Mouse (Mus musculus) urinary bladder, postnatal 14 days (tissue): ENCODE results near the gene Ror1.

ENCODE experiments used
- DNase-seq: peaks from one replicate; pipeline ENCODE4 v3.0.0; 2021; ENCODE audit warnings: low spot score

Ror1 gene

GRCm38 (mm10) chr4:100158401-100158800 lies 62.8 kb downstream of the Ror1 start:
- DNase-seq = no peak

GRCm38 (mm10) chr4:100160156-100160555 lies 64.6 kb downstream of the Ror1 start:
- DNase-seq = no peak

- no peak for DNase-seq
Observed at GRCm38 (mm10) chr4:100165790-100166189, 70.2 kb downstream of the Ror1 start.

- no peak for DNase-seq
Observed at GRCm38 (mm10) chr4:100166871-100167270, 71.3 kb downstream of the Ror1 start.

- no peak for DNase-seq
Observed at GRCm38 (mm10) chr4:100169683-100170082, 74.1 kb downstream of the Ror1 start.

GRCm38 (mm10) chr4:100170161-100170650 lies 74.6 kb downstream of the Ror1 start:
- peak; percentile 17 for DNase-seq

GRCm38 (mm10) chr4:100170743-100171142 lies 75.2 kb downstream of the Ror1 start:
- DNase-seq = no peak

- no peak for DNase-seq
Observed at GRCm38 (mm10) chr4:100171483-100171898, 75.9 kb downstream of the Ror1 start.

- DNase-seq = no peak
Observed at GRCm38 (mm10) chr4:100175594-100175993, 80.0 kb downstream of the Ror1 start.

GRCm38 (mm10) chr4:100178316-100178715 lies 82.7 kb downstream of the Ror1 start:
- DNase-seq = no peak

GRCm38 (mm10) chr4:100181676-100182075 lies 86.1 kb downstream of the Ror1 start:
- DNase-seq = peak; percentile 59

- DNase-seq = no peak
Observed at GRCm38 (mm10) chr4:100186781-100187180, 91.2 kb downstream of the Ror1 start.

GRCm38 (mm10) chr4:100187563-100188200 lies 92.1 kb downstream of the Ror1 start:
- no peak for DNase-seq

- DNase-seq = peak; percentile 18
Observed at GRCm38 (mm10) chr4:100188201-100188699, 92.7 kb downstream of the Ror1 start.

- no peak for DNase-seq
Observed at GRCm38 (mm10) chr4:100191483-100191882, 95.9 kb downstream of the Ror1 start.

GRCm38 (mm10) chr4:100194136-100194535 lies 98.5 kb downstream of the Ror1 start:
- DNase-seq = no peak

GRCm38 (mm10) chr4:100196255-100196793 lies 100.7 kb downstream of the Ror1 start:
- DNase-seq = no peak

GRCm38 (mm10) chr4:100198275-100198674 lies 102.7 kb downstream of the Ror1 start:
- DNase-seq = no peak

GRCm38 (mm10) chr4:100201322-100201721 lies 105.7 kb downstream of the Ror1 start:
- DNase-seq = no peak

- DNase-seq = no peak
Observed at GRCm38 (mm10) chr4:100203066-100203465, 107.5 kb downstream of the Ror1 start.

- no peak for DNase-seq
Observed at GRCm38 (mm10) chr4:100203688-100204087, 108.1 kb downstream of the Ror1 start.

GRCm38 (mm10) chr4:100204381-100204780 lies 108.8 kb downstream of the Ror1 start:
- no peak for DNase-seq

- DNase-seq = no peak
Observed at GRCm38 (mm10) chr4:100208081-100208480, 112.5 kb downstream of the Ror1 start.

- DNase-seq = no peak
Observed at GRCm38 (mm10) chr4:100209106-100209505, 113.5 kb downstream of the Ror1 start.
